Mouse (Mus musculus) megakaryocyte, adult 5-6 weeks (primary cell): ENCODE data around the gene Urm1. TPM values are rescaled to one million over a fixed set of nuclear protein-coding genes. Genes with fewer than 3 reads are reported as not detected.

Experiments used
- total RNA-seq, 2 experiments: library from RNA; stranded (forward) in 1 of 2; stranded (reverse) in 1 of 2; fragments of 153-499, 151-499 nt in 1 of 2; fragments of 221-1000, 200-1000 nt in 1 of 2; gene quantifications; 2 replicates each; pipeline versions ENCODE4 v1.2.3 to v1.2.4; 2015 to 2017

Urm1 gene
- total RNA-seq, 2 experiments from 2014 or later, result 8.2 to 17.8 TPM

Other genes starting within 250 kb of the Urm1 start
- gene Rapgef1, start 200.4 kb upstream of the Urm1 start, total RNA-seq (2015), result 20.1 and 20.2 TPM in 2 replicates
- gene Rapgef1, start 200.4 kb upstream of the Urm1 start, total RNA-seq (2017), result 22.7 and 22.8 TPM in 2 replicates
- not detected in 2 replicates for gene Gm13420, start 68.4 kb upstream of the Urm1 start, total RNA-seq (2015)
- not detected in 2 replicates for gene Gm13420, start 68.4 kb upstream of the Urm1 start, total RNA-seq (2017)
- gene Gm13547, start 60.8 kb upstream of the Urm1 start, total RNA-seq (2015), result 0.39 TPM in 1 of 2 replicates, not detected in the other
- gene Gm13547, start 60.8 kb upstream of the Urm1 start, total RNA-seq (2017), result not detected in 2 replicates
- 3.5 and 4.6 TPM in 2 replicates for gene Coq4, start 32.6 kb upstream of the Urm1 start, total RNA-seq (2015)
- gene Coq4, start 32.6 kb upstream of the Urm1 start, total RNA-seq (2017), result 1.5 and 2.9 TPM in 2 replicates
- 13.7 and 16.1 TPM in 2 replicates for gene Trub2, start 31.6 kb upstream of the Urm1 start, total RNA-seq (2015)
- 21.3 and 33.2 TPM in 2 replicates for gene Trub2, start 31.6 kb upstream of the Urm1 start, total RNA-seq (2017)
- 14.1 and 17.7 TPM in 2 replicates for gene Slc27a4, start 17.4 kb upstream of the Urm1 start, total RNA-seq (2015)
- gene Slc27a4, start 17.4 kb upstream of the Urm1 start, total RNA-seq (2017), result 17.4 and 18.0 TPM in 2 replicates
- 5.3 and 9.6 TPM in 2 replicates for gene Cercam, start 49.1 kb downstream of the Urm1 start, total RNA-seq (2015)
- 4.3 and 6.7 TPM in 2 replicates for gene Cercam, start 49.1 kb downstream of the Urm1 start, total RNA-seq (2017)
- 28.2 and 29.9 TPM in 2 replicates for gene Odf2, start 69.1 kb downstream of the Urm1 start, total RNA-seq (2015)
- gene Odf2, start 69.1 kb downstream of the Urm1 start, total RNA-seq (2017), result 85.0 and 88.4 TPM in 2 replicates
- 17.5 and 18.4 TPM in 2 replicates for gene Gle1, start 115.4 kb downstream of the Urm1 start, total RNA-seq (2015)
- gene Gle1, start 115.4 kb downstream of the Urm1 start, total RNA-seq (2017), result 44.2 and 54.7 TPM in 2 replicates
- 59.3 and 72.4 TPM in 2 replicates for gene Sptan1, start 145.5 kb downstream of the Urm1 start, total RNA-seq (2015)
- 131 and 136 TPM in 2 replicates for gene Sptan1, start 145.5 kb downstream of the Urm1 start, total RNA-seq (2017)
- gene Wdr34, start 228.8 kb downstream of the Urm1 start, total RNA-seq (2015), result 0.91 and 1.2 TPM in 2 replicates
- gene Wdr34, start 228.8 kb downstream of the Urm1 start, total RNA-seq (2017), result 1.8 and 5.7 TPM in 2 replicates
- gene Set, start 237.3 kb downstream of the Urm1 start, total RNA-seq (2015), result 160 and 167 TPM in 2 replicates
- 634 and 647 TPM in 2 replicates for gene Set, start 237.3 kb downstream of the Urm1 start, total RNA-seq (2017)